Mouse (Mus musculus) midbrain, postnatal 0 days (tissue): Measurements from ENCODE around the gene Tpd52l2. TPM values are rescaled to one million over a fixed set of nuclear protein-coding genes. Genes with fewer than 3 reads are reported as not detected.
A peak's percentile ranks its signal among the peaks of the same experiment; 100 is the strongest.

Experiments
- ATAC-seq: fragments of 200-750 bp; cut with Nextera tagmentation; 2 replicates; pipeline ENCODE4 v1.8.0; 2017; ENCODE audit warnings: moderate number of reproducible peaks, mild to moderate bottlenecking, moderate TSS enrichment, moderate library complexity; ENCODE audit not compliant: low FRiP score
- DNase-seq: peaks from one replicate; pipeline ENCODE4 v3.0.0-alpha.2; 2015; ENCODE audit warnings: low spot score
- H3K27ac ChIP-seq: fragments of 300-500 bp; sonication (generic); 2 replicates; pipeline ENCODE4 v1.5.1; 2014; ENCODE audit warnings: low read depth, mild to moderate bottlenecking, low read length, mixed read lengths
- H3K27me3 ChIP-seq: fragments of 300-500 bp; sonication (generic); 2 replicates; pipeline ENCODE4 v1.6.1; 2014; ENCODE audit warnings: low read length, control low read depth, mixed read lengths; ENCODE audit not compliant: insufficient read depth
- H3K36me3 ChIP-seq: fragments of 300-500 bp; sonication (generic); 2 replicates; pipeline ENCODE4 v1.6.1; 2014; ENCODE audit warnings: low read length, control low read depth, mixed read lengths; ENCODE audit not compliant: insufficient read depth
- H3K4me1 ChIP-seq: fragments of 300-500 bp; sonication (generic); 2 replicates; pipeline ENCODE4 v1.6.1; 2014; ENCODE audit warnings: mild to moderate bottlenecking, control low read depth, antibody characterized with exemption, low read length, mixed read lengths; ENCODE audit not compliant: insufficient read depth
- H3K4me2 ChIP-seq: fragments of 300-500 bp; sonication (generic); 2 replicates; pipeline ENCODE4 v1.6.1; 2014; ENCODE audit warnings: low read depth, mild to moderate bottlenecking, low read length, mixed read lengths; ENCODE audit not compliant: poor library complexity, severe bottlenecking
- H3K4me3 ChIP-seq: fragments of 300-500 bp; sonication (generic); 2 replicates; pipeline ENCODE4 v1.5.1; 2014; ENCODE audit warnings: low read depth, mild to moderate bottlenecking, low read length, moderate library complexity
- H3K9ac ChIP-seq: fragments of 300-500 bp; sonication (generic); replicated peaks from 2 replicates; pipeline ENCODE4 v1.6.1; 2014; ENCODE audit warnings: mild to moderate bottlenecking, low read length, moderate library complexity, mixed read lengths; ENCODE audit not compliant: poor library complexity, severe bottlenecking
- H3K9me3 ChIP-seq: fragments of 300-500 bp; sonication (generic); 2 replicates; pipeline ENCODE4 v1.6.1; 2016; ENCODE audit warnings: low read length, control low read depth
- CTCF ChIP-seq: IDR thresholded peaks from 2 replicates; pipeline ENCODE4 v1.5.1; 2016; ENCODE audit warnings: antibody characterized with exemption, mild to moderate bottlenecking
- WGBS: fragments of 180-500 bp; shearing (Covaris S2); extraction: QIAGEN DNeasy Blood & Tissue Kit; methylation state at CpG from one replicate; pipeline ENCODE4 v1.1.7; 2014; 5-methylcytosine and 5-hydroxymethylcytosine counted together
- polyA plus RNA-seq: library from polyadenylated mRNA; unstranded; fragments of >200 nt; fragmentation: Nextera tagmentation; extraction: Ambion mirVana; gene quantifications from 2 replicates; pipeline ENCODE4 v1.2.1, GENCODE M21; 2015
- total RNA-seq: library from RNA; depleted of rRNA; stranded (reverse); fragments of >200 nt; gene quantifications from 2 replicates; pipeline ENCODE4 v1.2.3, GENCODE M21; 2014; rRNA removed

The Tpd52l2 gene
- total RNA-seq (69.5 and 85.6 TPM in 2 replicates), polyA plus RNA-seq (112 and 116 TPM in 2 replicates)

DNA sequence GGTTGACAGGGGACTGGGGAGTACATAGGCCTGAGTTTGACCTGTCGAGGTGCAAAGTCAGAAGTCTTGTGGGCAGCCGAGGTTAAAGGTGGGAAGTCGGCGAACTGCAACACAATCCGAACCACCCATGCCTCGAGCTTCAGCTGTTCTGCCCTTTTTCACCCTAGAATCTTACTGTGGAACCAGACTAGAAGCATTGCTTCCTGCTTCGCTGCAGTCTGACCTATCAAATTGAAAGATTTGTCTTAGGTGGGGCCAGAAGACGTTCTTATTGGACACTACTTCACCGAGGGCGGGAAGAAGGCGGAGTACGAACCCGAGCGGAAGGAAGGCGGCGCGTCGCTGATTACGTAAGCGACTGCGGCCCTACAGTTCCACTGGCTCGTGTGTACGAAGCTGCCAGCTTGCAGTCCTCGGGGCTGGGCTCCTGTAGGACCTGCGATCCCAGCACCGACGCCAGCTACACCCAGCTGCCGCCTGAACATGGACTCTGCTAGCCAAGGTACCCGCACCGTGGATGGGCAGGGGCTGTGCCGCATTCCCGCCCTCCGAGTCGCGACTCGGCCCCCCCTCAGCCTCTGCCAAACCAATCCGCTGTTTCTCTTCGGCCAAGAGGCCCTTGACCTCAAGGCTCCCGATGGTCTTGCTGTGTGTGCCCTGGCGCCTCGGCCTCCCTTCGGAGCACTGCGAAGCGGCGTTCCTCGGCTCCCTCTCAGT is at the start of gene Tpd52l2:
TSS of gene Tpd52l2 (plus strand) at position 312 of the 717 bp plus-strand sequence.
- Histone ChIP-seq H3K4me2 (peak within 1 kb of the TSS; percentile 83), H3K9me3 (no peaks in the 10 kb centered on the region), H3K36me3 (peaks cover 15% of the 10 kb centered on the region), H3K4me3 (peak within 1 kb of the TSS; percentile 86), H3K4me1 (no peaks in the 10 kb centered on the region), H3K9ac (peak within 1 kb of the TSS; percentile 89), H3K27ac (peak within 1 kb of the TSS; percentile 91), H3K27me3 (no peaks in the 10 kb centered on the region)
- TF ChIP-seq CTCF: no peak; the same call in 1 of the 2 replicates
- WGBS: under 1% methylated on average over 46 of the region's 46 CpGs
- peak; percentile 97 for ATAC-seq
- peak; percentile 98 for DNase-seq

DNA sequence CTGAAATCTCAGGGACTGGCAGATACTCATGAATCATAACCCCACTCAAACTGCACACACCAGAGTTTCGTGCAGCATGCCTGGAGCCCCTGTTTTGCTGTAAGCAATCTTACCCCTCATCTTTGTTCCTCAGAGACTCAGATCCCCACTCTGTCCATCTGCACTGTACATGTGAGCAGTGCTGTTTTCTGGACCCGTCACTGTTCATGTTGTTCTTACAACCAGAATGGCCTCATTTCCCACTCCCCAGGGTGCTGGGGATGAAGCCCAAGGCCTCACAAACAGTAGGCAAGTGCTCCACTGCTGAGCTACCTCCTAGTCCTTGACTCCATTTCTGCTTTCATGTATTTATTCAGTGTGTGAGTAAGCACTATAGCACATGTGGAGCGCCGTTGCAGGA is 44.8 kb upstream of the Tpd52l2 start:
- H3K27me3 ChIP-seq: no peaks in the 10 kb centered on the region; the same call in 1 of the 2 replicates
- no peaks in the 10 kb centered on the region for H3K9me3 ChIP-seq
- ATAC-seq (no peak), DNase-seq (no peak)
- no peak overlapping the region for H3K4me2 ChIP-seq
- no peak for TF ChIP-seq CTCF
- WGBS: 72% methylated on average over 4 of the region's 4 CpGs
- 0 out of 2 replicates have a peak, but pooled peaks cover 3% of the 10 kb centered on the region for H3K4me1 ChIP-seq
- H3K27ac ChIP-seq: no peak overlapping the region
- H3K9ac ChIP-seq: no peak overlapping the region
- H3K4me3 ChIP-seq: no peak overlapping the region
- no peaks in the 10 kb centered on the region for H3K36me3 ChIP-seq

DNA sequence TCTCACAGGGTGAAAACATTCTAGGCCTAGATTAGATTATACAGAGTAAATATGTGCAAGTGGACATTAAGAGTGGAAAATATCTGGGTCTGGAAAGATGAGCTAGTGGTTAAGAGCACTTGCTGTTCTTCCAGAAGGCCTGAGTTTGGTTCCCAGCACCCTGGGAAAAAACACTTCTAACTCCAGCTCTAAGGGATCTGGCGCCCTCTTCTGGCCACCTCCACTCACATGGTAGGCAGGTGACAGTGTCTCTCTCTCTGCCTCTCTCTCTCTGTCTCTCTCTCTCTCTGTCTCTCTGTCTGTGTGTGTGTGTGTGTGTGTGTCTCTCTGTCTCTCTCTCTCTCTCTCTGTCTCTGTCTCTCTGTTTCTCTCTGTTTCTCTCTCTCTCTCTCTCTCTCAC is 43.7 kb upstream of the Tpd52l2 start:
- H3K4me1 ChIP-seq: 0 out of 2 replicates have a peak, but pooled peaks cover 3% of the 10 kb centered on the region
- no peaks in the 10 kb centered on the region for H3K9me3 ChIP-seq
- no peak overlapping the region for H3K9ac ChIP-seq
- H3K36me3 ChIP-seq: no peaks in the 10 kb centered on the region
- no peaks in the 10 kb centered on the region; the same call in 1 of the 2 replicates for H3K27me3 ChIP-seq
- no peak for ATAC-seq
- no peak for DNase-seq
- TF ChIP-seq CTCF: 0 out of 2 replicates have a peak, but pooled peaks have one; percentile 8
- H3K4me2 ChIP-seq: no peak overlapping the region
- H3K4me3 ChIP-seq: no peak overlapping the region
- 33% methylated on average over 1 of the region's 1 CpGs for WGBS
- no peak overlapping the region for H3K27ac ChIP-seq

- 0 out of 2 replicates have a peak, but pooled peaks cover 3% of the 10 kb centered on the region for H3K4me1 ChIP-seq
- no peaks in the 10 kb centered on the region for H3K36me3 ChIP-seq
- DNase-seq: no peak
- H3K27me3 ChIP-seq: no peaks in the 10 kb centered on the region; the same call in none of the 2 replicates
- H3K4me3 ChIP-seq: no peak overlapping the region
- H3K27ac ChIP-seq: no peak overlapping the region
- H3K9ac ChIP-seq: no peak overlapping the region
- ATAC-seq: no peak
- 78% methylated on average over 2 of the region's 2 CpGs for WGBS
- no peak overlapping the region for H3K4me2 ChIP-seq
- no peaks in the 10 kb centered on the region for H3K9me3 ChIP-seq
- no peak for TF ChIP-seq CTCF
Observed at GRCm38 (mm10) chr2:181455899-181456298, 41.0 kb upstream of the Tpd52l2 start.

DNA sequence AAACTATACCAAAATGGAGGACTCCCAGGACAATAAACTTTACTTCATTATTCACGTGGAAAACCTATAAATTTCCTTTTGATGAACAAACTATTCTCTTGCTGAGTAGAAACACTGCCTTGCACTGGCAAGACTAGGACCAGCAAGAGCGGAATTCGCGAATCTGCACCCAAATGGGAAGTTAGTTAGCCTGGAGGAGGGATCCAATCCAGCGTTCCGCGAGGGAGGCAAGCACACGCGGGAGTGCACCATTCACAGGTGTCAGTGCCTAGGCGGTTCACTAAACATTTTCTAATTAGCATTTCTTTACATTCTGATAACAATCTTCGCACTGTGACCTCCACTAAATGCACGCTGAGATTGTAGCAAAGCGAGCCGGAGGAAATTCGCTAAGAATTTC is 39.1 kb upstream of the Tpd52l2 start:
- WGBS: 3% methylated on average over 15 of the region's 15 CpGs
- no peak for ATAC-seq
- no peak for TF ChIP-seq CTCF
- peak; percentile 34 for DNase-seq
- H3K9ac ChIP-seq: no peak overlapping the region
- no peak overlapping the region for H3K27ac ChIP-seq
- no peaks in the 10 kb centered on the region; the same call in none of the 2 replicates for H3K27me3 ChIP-seq
- no peaks in the 10 kb centered on the region for H3K36me3 ChIP-seq
- no peaks in the 10 kb centered on the region for H3K9me3 ChIP-seq
- no peaks in the 10 kb centered on the region for H3K4me1 ChIP-seq
- H3K4me2 ChIP-seq: peak overlapping the region; percentile 63
- peak overlapping the region; percentile 95 for H3K4me3 ChIP-seq
